Mouse (Mus musculus): ENCODE results near the gene Fabp3. TPM values are rescaled to one million over a fixed set of nuclear protein-coding genes. Genes with fewer than 3 reads are reported as not detected.
A peak's percentile ranks its signal among the peaks of the same experiment; 100 is the strongest.

Fabp3 gene
- polyA plus RNA-seq (2015; fragmentation: Nextera tagmentation; extraction: Ambion mirVana): 1.5 and 2.8 TPM in 2 replicates

DNA sequence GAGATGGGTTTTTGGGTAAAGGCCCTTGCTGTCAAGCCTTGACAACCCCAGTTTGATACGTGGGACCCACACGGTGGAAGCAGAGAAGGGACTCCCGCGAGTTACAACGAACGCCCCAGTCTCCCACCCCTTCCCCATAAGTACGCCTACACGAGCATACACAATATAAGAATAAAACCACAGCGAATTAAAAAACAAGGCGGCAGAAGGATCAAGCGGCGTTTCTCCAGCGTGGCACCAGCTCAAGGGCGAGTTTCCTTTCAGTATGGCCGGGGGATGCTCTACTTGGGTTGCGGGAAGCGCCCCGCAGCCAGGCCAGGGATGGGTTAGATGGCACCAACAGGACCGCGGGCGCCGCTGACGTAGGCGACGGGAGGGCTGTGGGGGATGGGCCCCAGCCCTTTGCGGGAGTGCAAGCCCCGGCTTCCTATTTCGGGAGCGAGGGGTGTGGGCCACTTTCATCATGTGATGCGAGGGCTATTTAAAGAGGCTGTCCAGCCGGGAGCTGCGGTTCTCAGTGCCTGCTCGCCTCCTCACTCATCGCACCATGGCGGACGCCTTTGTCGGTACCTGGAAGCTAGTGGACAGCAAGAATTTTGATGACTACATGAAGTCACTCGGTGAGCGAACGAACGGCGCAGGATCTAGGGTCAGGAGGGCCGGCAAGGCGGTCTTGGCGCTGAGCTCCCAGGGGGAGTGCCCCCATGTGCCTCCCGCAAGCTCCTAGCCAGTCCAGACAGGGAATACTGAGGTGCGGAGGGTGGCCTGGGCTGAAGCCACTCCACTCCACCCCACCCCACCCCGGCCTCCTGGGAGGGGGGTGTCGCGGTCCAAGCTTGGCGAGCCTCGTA lies at the start of gene Fabp3, which contains the start of gene Gm10570:
Fabp3 (plus strand) TSS at position 365 of the 851 bp plus-strand sequence.
Gm10570 (minus strand) TSS at position 444 of the 851 bp plus-strand sequence.
- ATAC-seq (ENCODE audit: low read depth): no peak
- no peaks in the 10 kb centered on the region for H3K36me3 ChIP-seq
- no peak within 1 kb of the TSS for H3K27ac ChIP-seq
- peaks cover 85% of the 10 kb centered on the region for H3K27me3 ChIP-seq
- H3K4me2 ChIP-seq: peak within 1 kb of the TSS; percentile 79
- peak within 1 kb of the TSS; percentile 49; the same call in 1 of the 2 replicates for H3K9ac ChIP-seq
- WGBS (ENCODE audit: insufficient replicate concordance): 1% methylated on average over 52 of the region's 52 CpGs
- no peak for DNase-seq
- H3K4me1 ChIP-seq (replicated peaks): peaks cover 21% of the 10 kb centered on the region
- H3K4me3 ChIP-seq (replicated peaks): peak within 1 kb of the TSS; percentile 57
- H3K9me3 ChIP-seq (replicated peaks): no peaks in the 10 kb centered on the region

DNA sequence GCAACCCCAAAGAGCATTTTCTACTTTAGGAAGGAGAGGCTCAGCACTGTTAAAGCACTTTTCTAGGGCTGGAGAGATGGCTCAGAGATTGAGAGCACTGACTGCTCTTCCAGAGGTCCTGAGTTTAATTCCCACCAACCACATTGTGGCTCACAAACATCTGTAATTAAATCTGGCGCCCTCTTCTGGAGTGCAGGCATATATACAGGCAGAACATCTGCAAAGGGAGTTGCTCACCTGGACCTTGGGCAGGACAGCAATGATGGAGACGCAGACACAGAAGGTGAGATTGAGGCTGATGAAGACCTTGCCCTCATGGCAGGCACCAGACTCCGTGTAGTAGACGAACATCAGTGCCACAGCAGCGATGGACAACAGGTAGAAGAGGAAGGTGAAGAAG lies 48.0 kb upstream of the Fabp3 start:
- H3K4me3 ChIP-seq (replicated peaks): no peak overlapping the region
- peaks cover 6% of the 10 kb centered on the region for H3K4me1 ChIP-seq (replicated peaks)
- 23% methylated on average over 5 of the region's 5 CpGs for WGBS (ENCODE audit: insufficient replicate concordance)
- no peak overlapping the region for H3K27ac ChIP-seq
- H3K4me2 ChIP-seq: no peak overlapping the region
- H3K9me3 ChIP-seq (replicated peaks): no peaks in the 10 kb centered on the region
- H3K9ac ChIP-seq: no peak overlapping the region
- H3K27me3 ChIP-seq: peaks cover 27% of the 10 kb centered on the region
- ATAC-seq (ENCODE audit: low read depth): no peak
- no peak for DNase-seq
- H3K36me3 ChIP-seq: no peaks in the 10 kb centered on the region

GRCm38 (mm10) chr4:130264131-130264530 lies 44.3 kb upstream of the Fabp3 start:
- WGBS (ENCODE audit: insufficient replicate concordance): 26% methylated on average over 11 of the region's 11 CpGs
- H3K27me3 ChIP-seq: peaks cover 34% of the 10 kb centered on the region
- no peak for ATAC-seq (ENCODE audit: low read depth)

GRCm38 (mm10) chr4:130264698-130265349 lies 43.6 kb upstream of the Fabp3 start:
- Histone ChIP-seq H3K9ac (no peak overlapping the region), H3K27ac (no peak overlapping the region), H3K4me1 (replicated peaks) (peaks cover 21% of the 10 kb centered on the region), H3K36me3 (no peaks in the 10 kb centered on the region), H3K4me3 (replicated peaks) (no peak overlapping the region), H3K9me3 (replicated peaks) (no peaks in the 10 kb centered on the region), H3K4me2 (no peak overlapping the region), H3K27me3 (peaks cover 36% of the 10 kb centered on the region)
- DNase-seq (peak; percentile 59), ATAC-seq (ENCODE audit: low read depth) (0 out of 2 replicates have a peak, but pooled peaks have one; percentile 27)
- 8% methylated on average over 24 of the region's 24 CpGs for WGBS (ENCODE audit: insufficient replicate concordance)

More at GRCm38 (mm10) chr4:130264131-130264530, 44.3 kb upstream of the Fabp3 start:
- no peaks in the 10 kb centered on the region for H3K36me3 ChIP-seq
- H3K4me2 ChIP-seq: no peak overlapping the region
- no peak overlapping the region for H3K27ac ChIP-seq
- peaks cover 19% of the 10 kb centered on the region for H3K4me1 ChIP-seq (replicated peaks)
- DNase-seq: no peak
- no peak overlapping the region for H3K9ac ChIP-seq
- H3K4me3 ChIP-seq (replicated peaks): no peak overlapping the region
- no peaks in the 10 kb centered on the region for H3K9me3 ChIP-seq (replicated peaks)

- DNase-seq (no peak), ATAC-seq (ENCODE audit: low read depth) (no peak)
- Histone ChIP-seq H3K4me2 (peak overlapping the region; percentile 21; the same call in 1 of the 2 replicates), H3K36me3 (no peaks in the 10 kb centered on the region), H3K9ac (no peak overlapping the region), H3K27ac (no peak overlapping the region), H3K27me3 (peaks cover 48% of the 10 kb centered on the region), H3K9me3 (replicated peaks) (no peaks in the 10 kb centered on the region), H3K4me3 (replicated peaks) (no peak overlapping the region), H3K4me1 (replicated peaks) (peaks cover 30% of the 10 kb centered on the region)
- WGBS (ENCODE audit: insufficient replicate concordance): 65% methylated on average over 9 of the region's 9 CpGs
Observed at GRCm38 (mm10) chr4:130266601-130267000, 41.8 kb upstream of the Fabp3 start.

GRCm38 (mm10) chr4:130267069-130267468 lies 41.3 kb upstream of the Fabp3 start:
- Histone ChIP-seq H3K9me3 (replicated peaks) (no peaks in the 10 kb centered on the region), H3K4me3 (replicated peaks) (no peak overlapping the region), H3K4me2 (peak overlapping the region; percentile 21; the same call in 1 of the 2 replicates), H3K27ac (peak overlapping the region; percentile 6; the same call in 1 of the 2 replicates), H3K27me3 (peaks cover 53% of the 10 kb centered on the region), H3K4me1 (replicated peaks) (peaks cover 30% of the 10 kb centered on the region), H3K9ac (no peak overlapping the region), H3K36me3 (no peaks in the 10 kb centered on the region)
- DNase-seq (no peak), ATAC-seq (ENCODE audit: low read depth) (peak; percentile 66)
- 74% methylated on average over 7 of the region's 7 CpGs for WGBS (ENCODE audit: insufficient replicate concordance)

GRCm38 (mm10) chr4:130268736-130269135 lies 39.7 kb upstream of the Fabp3 start:
- Histone ChIP-seq H3K27ac (no peak overlapping the region), H3K9me3 (replicated peaks) (no peaks in the 10 kb centered on the region), H3K36me3 (no peaks in the 10 kb centered on the region), H3K4me1 (replicated peaks) (peaks cover 30% of the 10 kb centered on the region), H3K4me3 (replicated peaks) (no peak overlapping the region), H3K27me3 (peaks cover 58% of the 10 kb centered on the region), H3K9ac (no peak overlapping the region), H3K4me2 (no peak overlapping the region)
- 77% methylated on average over 10 of the region's 10 CpGs for WGBS (ENCODE audit: insufficient replicate concordance)
- ATAC-seq (ENCODE audit: low read depth): no peak
- no peak for DNase-seq

DNA sequence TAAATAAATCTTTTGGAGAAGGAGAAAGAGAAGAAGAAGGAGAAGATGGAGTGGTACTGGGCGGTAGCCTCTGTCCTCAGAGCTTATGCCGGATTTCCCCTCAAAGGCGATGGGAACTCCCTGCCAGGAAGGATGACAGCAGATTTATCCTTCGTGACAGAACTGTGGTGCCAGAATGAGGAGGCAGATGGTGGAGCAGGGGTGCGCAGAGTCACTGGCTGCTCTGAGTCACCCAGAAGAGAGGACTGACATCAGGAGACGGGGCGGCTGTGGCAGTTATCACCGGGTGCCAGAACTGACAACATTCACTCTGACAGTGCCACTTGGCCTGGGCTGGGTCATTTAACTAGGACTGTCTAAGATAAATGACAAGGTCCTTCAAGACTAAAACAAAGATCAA lies 38.3 kb upstream of the Fabp3 start:
- H3K9me3 ChIP-seq (replicated peaks): no peaks in the 10 kb centered on the region
- 49% methylated on average over 8 of the region's 8 CpGs for WGBS (ENCODE audit: insufficient replicate concordance)
- ATAC-seq (ENCODE audit: low read depth) (peak; percentile 78), DNase-seq (peak; percentile 57)
- no peak overlapping the region for H3K27ac ChIP-seq
- no peak overlapping the region for H3K4me2 ChIP-seq
- no peak overlapping the region for H3K9ac ChIP-seq
- H3K36me3 ChIP-seq: no peaks in the 10 kb centered on the region
- peaks cover 58% of the 10 kb centered on the region for H3K27me3 ChIP-seq
- H3K4me3 ChIP-seq (replicated peaks): no peak overlapping the region
- H3K4me1 ChIP-seq (replicated peaks): peaks cover 35% of the 10 kb centered on the region

- Histone ChIP-seq H3K27ac (no peak overlapping the region), H3K4me1 (replicated peaks) (peaks cover 40% of the 10 kb centered on the region), H3K9ac (no peak overlapping the region), H3K36me3 (no peaks in the 10 kb centered on the region), H3K27me3 (peaks cover 60% of the 10 kb centered on the region), H3K4me3 (replicated peaks) (no peak overlapping the region), H3K4me2 (no peak overlapping the region), H3K9me3 (replicated peaks) (no peaks in the 10 kb centered on the region)
- DNase-seq: no peak
- no peak for ATAC-seq (ENCODE audit: low read depth)
- WGBS (ENCODE audit: insufficient replicate concordance): 58% methylated on average over 6 of the region's 6 CpGs
Observed at GRCm38 (mm10) chr4:130270611-130271347, 37.6 kb upstream of the Fabp3 start.

GRCm38 (mm10) chr4:130273698-130274345 lies 34.6 kb upstream of the Fabp3 start:
- DNase-seq (no peak), ATAC-seq (ENCODE audit: low read depth) (no peak)
- 9% methylated on average over 12 of the region's 12 CpGs for WGBS (ENCODE audit: insufficient replicate concordance)
- H3K9me3 ChIP-seq (replicated peaks): no peaks in the 10 kb centered on the region
- H3K4me1 ChIP-seq (replicated peaks): peaks cover 29% of the 10 kb centered on the region
- no peak overlapping the region for H3K9ac ChIP-seq
- peaks cover 89% of the 10 kb centered on the region for H3K27me3 ChIP-seq
- H3K36me3 ChIP-seq: no peaks in the 10 kb centered on the region
- no peak overlapping the region for H3K27ac ChIP-seq
- H3K4me3 ChIP-seq (replicated peaks): peak overlapping the region; percentile 51; the same call in 1 of the 2 replicates
- no peak overlapping the region for H3K4me2 ChIP-seq

Measured in liver, embryonic 13.5 days (tissue).